Mouse (Mus musculus) small intestine, adult 2 months (tissue): ENCODE data around the gene Rab34.

ENCODE experiments used
- CTCF ChIP-seq: fragments of 200-500 bp; IDR thresholded peaks from 2 replicates; pipeline ENCODE4 v1.5.1; 2012; ENCODE audit warnings: low read depth, mild to moderate bottlenecking, control low read depth, inconsistent platforms, low read length, moderate library complexity, mixed read lengths; ENCODE audit not compliant: insufficient replicate concordance, insufficient read length; ENCODE audit errors: extremely low read depth
- POLR2A ChIP-seq: fragments of 200-500 bp; IDR thresholded peaks from 2 replicates; pipeline ENCODE4 v1.6.1; 2012; ENCODE audit warnings: low read depth, mild to moderate bottlenecking, control low read depth, inconsistent platforms, low read length, moderate library complexity

DNA sequence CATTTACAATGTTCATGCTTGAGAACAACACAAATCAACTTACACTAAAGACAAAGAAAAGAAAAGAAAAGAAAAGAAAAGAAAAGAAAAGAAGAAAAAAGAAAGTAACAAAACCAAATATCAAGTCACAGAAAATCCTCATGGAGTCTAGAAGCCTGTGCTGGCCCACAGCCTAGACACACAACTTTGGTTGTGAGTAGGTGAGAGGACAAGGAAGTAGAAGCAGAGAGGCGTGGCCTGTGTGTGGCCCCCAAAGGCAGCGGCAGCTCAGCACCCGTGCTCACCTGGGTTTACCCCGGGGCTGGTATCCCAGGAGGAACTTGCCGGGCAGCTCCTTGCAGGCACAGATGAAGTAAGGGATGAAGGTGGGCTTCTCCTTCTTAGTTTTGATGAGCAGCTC lies 23.3 kb downstream of the Rab34 start:
- TF ChIP-seq CTCF (no peak), POLR2A (no peak)
